Mouse (Mus musculus): ENCODE measurements at regions not wholly inside any gene's neighbourhood (a gene's known extent, or its start where the extent isn't known, plus 50 kb on each side); places are given as distances from the start of the nearest gene placed in this dataset.

DNA sequence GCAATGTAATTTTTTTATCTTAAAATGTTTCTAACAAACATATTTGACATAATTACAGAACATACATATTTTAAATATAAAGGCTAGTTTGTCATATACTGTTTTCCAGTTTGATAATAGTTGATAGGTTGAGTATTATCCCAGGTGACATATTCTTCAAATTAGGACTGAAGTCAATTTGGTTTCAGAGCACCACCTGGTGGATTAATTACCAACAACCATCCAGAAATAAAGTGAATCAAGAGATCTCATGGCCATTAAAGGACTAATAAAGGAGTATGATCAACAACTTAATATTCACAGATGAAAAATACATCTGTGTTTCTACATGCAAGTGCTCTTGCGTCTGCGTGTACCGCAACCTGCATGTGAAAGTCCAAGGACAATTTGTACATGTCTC lies 50.3 kb upstream of the Nmu start:
- DNase-seq, result no peak

DNA sequence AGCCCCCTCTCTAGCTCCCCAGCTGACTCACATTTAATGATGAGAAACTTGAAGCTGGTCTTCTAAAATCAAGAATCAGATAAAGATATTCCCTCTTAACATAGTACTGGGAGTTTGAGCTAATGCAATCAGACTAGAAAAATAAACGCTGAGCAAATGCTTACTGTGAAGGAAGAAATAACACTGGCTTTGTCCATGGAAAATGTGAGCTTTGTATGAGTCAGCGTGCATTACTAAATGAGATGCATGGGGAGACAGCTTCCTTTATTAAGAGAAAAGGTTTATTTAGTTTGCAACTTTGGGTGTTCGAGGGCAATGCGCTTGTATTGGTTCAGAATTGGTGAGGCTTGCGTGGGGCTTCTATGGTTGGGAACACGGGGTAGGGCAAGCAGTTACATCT lies 52.7 kb upstream of the Nmu start:
- no peak for DNase-seq

DNA sequence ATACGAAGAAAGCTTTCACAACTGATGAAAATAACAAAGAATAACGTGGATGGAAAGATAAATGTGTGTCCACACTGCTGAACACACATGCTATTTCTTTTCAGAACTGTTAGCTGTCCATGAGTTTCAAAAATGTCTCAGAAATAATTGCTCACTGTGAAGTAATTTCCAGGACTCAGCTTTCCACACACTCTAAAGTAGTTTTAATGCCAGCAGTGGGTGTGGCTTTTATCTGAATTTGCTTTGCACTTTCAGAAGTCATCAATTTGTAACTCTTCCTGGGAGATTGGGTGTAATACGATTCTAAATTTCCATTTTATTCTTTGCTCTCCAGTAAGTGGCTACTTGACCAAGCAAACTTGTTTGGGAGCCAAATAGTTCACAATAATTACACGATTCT lies 53.5 kb upstream of the Nmu start:
- DNase-seq, result no peak

DNA sequence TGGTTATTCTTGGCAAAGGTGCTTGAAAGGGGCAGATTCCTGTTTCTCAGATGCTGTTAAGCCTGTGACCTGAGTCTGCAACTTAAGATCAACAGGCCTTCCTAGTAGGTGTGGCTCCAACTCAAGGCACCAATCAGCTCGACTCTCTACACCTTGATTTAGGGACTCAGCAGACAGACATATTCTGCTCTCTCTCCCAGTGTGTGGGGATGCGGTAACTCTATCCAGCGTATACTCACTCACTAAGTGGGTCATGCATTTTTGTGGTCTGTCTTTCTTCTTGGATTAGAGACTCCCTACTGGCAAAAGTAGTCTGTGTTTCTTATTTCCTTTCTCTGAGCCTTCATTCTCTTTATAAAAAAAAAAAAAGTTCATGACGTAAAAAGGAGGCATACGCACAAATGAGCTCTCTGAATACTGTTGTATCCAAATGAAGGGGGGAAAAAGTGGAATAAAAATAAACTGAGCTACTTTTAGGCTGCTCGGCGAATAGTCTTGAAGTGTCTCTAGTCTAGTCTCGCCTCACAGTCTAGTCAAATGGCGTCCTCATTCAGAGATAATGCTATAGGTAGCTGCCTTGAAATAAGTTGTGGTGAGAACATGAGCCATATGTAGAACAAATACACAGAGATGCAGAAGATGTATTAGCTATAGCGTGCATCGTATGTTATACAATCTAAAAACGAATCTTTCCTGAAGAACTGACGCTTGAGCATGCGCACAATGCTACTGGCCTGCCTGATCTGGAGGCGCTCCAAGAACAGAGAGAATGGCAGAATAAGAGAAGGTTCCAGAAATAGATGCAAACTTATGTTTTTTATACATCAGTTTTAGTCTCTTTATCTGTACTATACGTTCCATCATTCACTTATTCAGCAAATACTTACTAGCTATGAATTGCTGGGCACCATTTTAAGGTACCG lies 55.6 kb upstream of the Nmu start:
- peak; percentile 59 for DNase-seq

DNA sequence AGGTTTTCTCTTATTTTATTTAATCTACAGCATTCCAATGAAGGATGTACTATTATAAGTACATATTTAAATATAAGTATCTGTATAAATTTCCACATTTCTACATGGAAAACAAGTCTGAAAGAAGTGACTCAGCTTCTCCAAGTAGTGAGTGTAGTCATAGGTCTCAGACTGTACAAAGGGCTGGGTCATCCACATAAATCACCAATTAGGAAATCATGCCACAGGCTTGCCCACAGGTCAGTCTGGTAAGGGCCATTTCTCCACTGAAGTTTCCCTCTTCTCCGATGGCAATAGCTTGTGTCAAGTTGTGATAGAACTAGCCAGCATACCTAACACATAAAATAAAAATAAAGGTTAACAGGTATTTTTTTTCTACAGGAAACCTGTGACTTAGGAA lies 56.3 kb upstream of the Nmu start:
- no peak for DNase-seq

DNA sequence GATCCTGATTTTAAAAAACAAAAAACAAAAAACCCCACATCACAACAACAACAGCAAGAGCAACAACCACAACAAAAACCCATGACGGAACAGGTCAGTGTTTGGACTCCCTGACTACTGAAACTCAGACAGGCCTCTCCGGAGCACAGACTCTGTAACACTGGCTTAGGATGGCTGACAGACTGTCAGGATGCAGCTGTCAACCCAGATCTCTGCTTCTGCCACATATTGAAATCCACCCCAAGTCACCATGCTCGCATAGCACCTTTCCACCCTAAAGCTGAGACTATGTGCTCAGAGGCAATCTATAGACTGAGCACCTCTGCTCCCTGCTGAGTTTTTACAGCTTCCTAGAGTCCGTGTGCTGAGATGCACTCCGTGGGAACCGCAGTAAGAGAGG lies 57.0 kb upstream of the Nmu start:
- DNase-seq, result no peak

DNA sequence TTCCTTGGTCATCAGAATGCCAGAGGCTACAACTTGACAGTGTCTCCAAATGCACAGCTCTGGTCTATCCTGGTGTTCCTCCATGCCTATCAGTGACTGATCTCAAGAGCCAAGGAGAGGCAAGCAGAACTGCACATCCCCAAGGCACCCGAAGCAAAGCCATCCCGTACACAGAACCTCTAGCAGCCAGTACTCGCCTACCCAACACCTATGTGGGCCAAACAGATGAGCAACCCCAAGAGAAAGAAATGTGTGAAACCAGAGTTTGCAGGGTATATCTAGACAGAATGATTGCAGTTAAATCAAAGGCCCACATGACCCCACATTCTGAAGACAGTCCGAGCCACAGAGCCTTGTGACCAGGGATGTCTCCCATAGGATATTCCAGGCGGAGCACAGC lies 60.0 kb upstream of the Nmu start:
- no peak for DNase-seq

DNA sequence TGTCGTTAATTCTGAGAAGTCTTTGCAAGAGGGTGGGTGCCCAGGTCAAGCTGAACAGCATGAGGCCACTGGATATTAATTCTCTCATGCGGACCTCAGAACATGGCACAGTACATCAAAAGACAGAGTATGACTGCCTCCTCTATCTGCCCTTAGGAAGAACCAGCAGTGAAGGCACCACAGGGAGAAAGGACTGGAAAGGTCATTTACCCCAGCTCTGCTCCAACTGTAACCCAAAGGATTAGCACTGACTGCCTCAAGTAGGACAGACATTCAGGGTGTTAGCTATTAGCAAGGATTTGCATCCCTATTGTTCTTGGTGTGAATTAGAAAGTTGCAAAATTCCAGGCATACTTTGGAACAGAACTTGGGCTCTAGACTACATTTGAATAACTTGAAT lies 58.2 kb upstream of the Gm7271 start:
- DNase-seq, result no peak

DNA sequence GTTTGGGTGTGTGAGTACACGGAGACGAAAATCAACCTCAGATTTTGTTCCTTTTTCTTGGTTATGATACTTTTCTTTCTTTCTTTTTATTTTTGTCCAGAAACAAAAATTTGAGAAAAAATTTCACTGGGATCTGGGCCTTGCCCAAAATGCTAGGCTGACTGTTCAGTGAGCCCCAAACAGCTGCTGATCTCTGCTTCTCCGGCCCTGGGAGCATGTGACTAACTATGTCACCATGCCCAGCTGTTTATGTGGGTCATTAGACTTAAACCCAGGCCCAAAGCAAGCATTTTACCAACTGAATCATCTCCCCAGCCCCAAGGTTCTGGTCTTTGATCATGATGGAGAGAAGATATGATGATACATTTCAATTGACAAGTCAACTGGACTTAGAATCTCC lies 56.3 kb upstream of the Gm7271 start:
- no peak for DNase-seq

DNA sequence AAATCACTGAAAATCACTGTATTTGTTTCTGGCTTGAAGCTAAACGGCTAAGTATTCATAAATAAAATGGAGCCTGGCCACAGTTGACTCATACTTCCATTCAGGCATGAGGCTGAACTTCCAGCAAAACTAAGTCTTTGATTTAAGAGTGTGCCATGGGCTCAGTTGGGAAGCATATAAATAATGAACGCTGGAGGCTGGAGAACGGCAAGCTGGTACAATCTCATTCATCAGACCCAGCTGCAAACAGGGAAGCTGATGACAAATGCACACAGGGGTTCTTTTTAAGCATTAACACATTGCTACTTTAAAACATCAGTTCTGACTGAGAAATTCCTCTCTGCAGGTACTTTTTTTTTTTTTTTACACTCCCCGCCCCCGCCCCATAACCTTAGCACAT lies 54.4 kb upstream of the Gm7271 start:
- no peak for DNase-seq

DNA sequence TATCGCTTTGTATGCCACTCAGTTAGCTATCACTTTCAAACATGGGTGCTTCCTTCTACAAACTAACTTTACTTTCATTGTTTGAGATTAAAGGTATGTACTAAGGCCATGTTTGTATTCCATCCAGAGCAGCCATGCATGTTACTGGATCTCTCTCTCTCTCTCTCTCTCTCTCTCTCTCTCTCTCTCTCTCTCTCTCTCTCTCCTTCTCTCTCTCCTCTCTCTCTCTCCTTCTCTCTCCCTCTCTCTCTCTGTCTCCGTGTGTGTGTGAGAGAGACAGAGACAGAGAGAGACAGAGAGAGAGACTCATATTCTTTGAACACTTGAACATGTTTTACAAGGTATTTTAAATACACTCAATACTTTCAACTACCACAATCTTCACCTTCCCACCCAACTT lies 50.2 kb upstream of the Gm7271 start:
- DNase-seq, result no peak

All from right cerebral cortex, postnatal 14 days (tissue).